Mouse (Mus musculus): ENCODE data around the gene Phf19. TPM values are rescaled to one million over a fixed set of nuclear protein-coding genes. Genes with fewer than 3 reads are reported as not detected.

The Phf19 gene
- polyA plus RNA-seq, 1 experiment from 2014 or later = 2.2 TPM

DNA sequence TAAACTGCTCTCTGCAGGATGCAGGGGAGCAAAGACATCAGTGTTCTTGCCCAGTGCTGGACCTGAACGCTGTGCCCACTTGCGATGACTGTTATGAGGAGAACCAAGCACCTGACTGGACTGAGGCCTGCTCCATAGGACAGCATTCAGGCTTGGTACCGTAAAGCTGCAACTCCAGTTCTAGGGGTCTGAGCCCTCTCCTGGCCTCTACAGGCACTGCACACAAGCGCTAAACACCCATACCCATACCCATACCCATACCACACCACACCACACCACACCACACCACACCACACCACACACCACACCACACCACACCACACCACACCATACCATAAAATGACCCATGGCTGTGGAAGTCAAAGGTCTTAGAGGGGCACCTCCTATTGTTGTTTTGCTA lies 58.6 kb downstream of the Phf19 start:
- Histone ChIP-seq H3K27me3 (replicated peaks) (no peaks in the 10 kb centered on the region), H3K27ac (replicated peaks) (no peak overlapping the region), H3K4me1 (no peaks in the 10 kb centered on the region), H3K4me3 (replicated peaks) (no peak overlapping the region), H3K9me3 (replicated peaks) (no peaks in the 10 kb centered on the region), H3K9ac (replicated peaks) (no peak overlapping the region), H3K4me2 (no peak overlapping the region), H3K36me3 (peaks cover 89% of the 10 kb centered on the region)
- ATAC-seq (ENCODE audit: low FRiP score) = no peak
- WGBS = 95% methylated on average over 4 of the region's 4 CpGs

DNA sequence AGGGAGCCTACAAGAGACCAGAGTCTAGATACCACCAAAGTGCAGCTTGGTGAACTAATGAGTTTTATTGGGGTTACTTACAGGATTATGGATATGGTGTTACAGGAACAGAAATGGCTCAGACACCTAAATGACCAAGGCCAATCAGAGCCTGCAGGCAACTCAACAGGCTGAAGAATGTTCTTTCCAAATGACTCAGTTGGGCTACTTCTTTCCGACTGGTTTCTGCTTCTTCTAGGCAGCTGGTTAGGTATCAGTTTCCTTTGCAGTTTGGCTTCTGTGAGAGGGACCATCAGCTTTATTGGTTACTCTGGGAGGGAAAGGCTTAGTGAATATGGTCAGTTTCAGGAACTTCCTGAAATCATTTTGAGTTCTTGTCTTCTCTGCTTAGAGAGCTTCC lies 66.1 kb downstream of the Phf19 start:
- 100% methylated on average over 1 of the region's 1 CpGs for WGBS

More for the DNA sequence above, 66.1 kb downstream of the Phf19 start:
- H3K9ac ChIP-seq (replicated peaks) = no peak overlapping the region
- H3K4me3 ChIP-seq (replicated peaks) = no peak overlapping the region
- no peak overlapping the region for H3K27ac ChIP-seq (replicated peaks)
- no peaks in the 10 kb centered on the region for H3K27me3 ChIP-seq (replicated peaks)
- peaks cover 28% of the 10 kb centered on the region for H3K36me3 ChIP-seq
- H3K4me2 ChIP-seq = no peak overlapping the region
- no peaks in the 10 kb centered on the region for H3K9me3 ChIP-seq (replicated peaks)
- no peak for ATAC-seq (ENCODE audit: low FRiP score)
- H3K4me1 ChIP-seq = no peaks in the 10 kb centered on the region

Other genes with a start within 250 kb of the Phf19 start
- gene Gapvd1, start 158.8 kb downstream of the Phf19 start, polyA plus RNA-seq (2015; fragmentation: Nextera tagmentation; extraction: Ambion mirVana) = 102 and 105 TPM in 2 replicates
- gene Hspa5, start 142.1 kb downstream of the Phf19 start, polyA plus RNA-seq (2015; fragmentation: Nextera tagmentation; extraction: Ambion mirVana) = 475 and 549 TPM in 2 replicates
- gene Rabepk, start 114.1 kb downstream of the Phf19 start, polyA plus RNA-seq (2015; fragmentation: Nextera tagmentation; extraction: Ambion mirVana) = 23.2 and 31.7 TPM in 2 replicates
- 101 and 102 TPM in 2 replicates for gene Fbxw2, start 87.7 kb downstream of the Phf19 start, polyA plus RNA-seq (2015; fragmentation: Nextera tagmentation; extraction: Ambion mirVana)
- gene Gm34653, start 81.0 kb downstream of the Phf19 start, polyA plus RNA-seq (2015; fragmentation: Nextera tagmentation; extraction: Ambion mirVana) = not detected in 2 replicates
- 0.32 and 1.2 TPM in 2 replicates for gene Cutal, start 39.6 kb downstream of the Phf19 start, polyA plus RNA-seq (2015; fragmentation: Nextera tagmentation; extraction: Ambion mirVana)
- 88.9 and 97.3 TPM in 2 replicates for gene Psmd5, start 39.1 kb downstream of the Phf19 start, polyA plus RNA-seq (2015; fragmentation: Nextera tagmentation; extraction: Ambion mirVana)
- 3.9 and 5.4 TPM in 2 replicates for gene Traf1, start 47.7 kb upstream of the Phf19 start, polyA plus RNA-seq (2015; fragmentation: Nextera tagmentation; extraction: Ambion mirVana)
- gene Hc, start 147.4 kb upstream of the Phf19 start, polyA plus RNA-seq (2015; fragmentation: Nextera tagmentation; extraction: Ambion mirVana) = 0.61 and 0.68 TPM in 2 replicates
- 0.26 and 0.82 TPM in 2 replicates for gene AI182371, start 187.5 kb upstream of the Phf19 start, polyA plus RNA-seq (2015; fragmentation: Nextera tagmentation; extraction: Ambion mirVana)
- gene Cntrl, start 195.5 kb upstream of the Phf19 start, polyA plus RNA-seq (2015; fragmentation: Nextera tagmentation; extraction: Ambion mirVana) = 8.4 and 13.7 TPM in 2 replicates